Mouse (Mus musculus) intestine, embryonic 16.5 days (tissue): Measurements from ENCODE around the gene 1810046K07Rik. TPM values are rescaled to one million over a fixed set of nuclear protein-coding genes. Genes with fewer than 3 reads are reported as not detected.
A peak's percentile ranks its signal among the peaks of the same experiment; 100 is the strongest.

ENCODE experiments used
- ATAC-seq: fragments of 200-750 bp; cut with Nextera tagmentation; 2 replicates; pipeline ENCODE4 v1.8.0; 2017; ENCODE audit warnings: moderate TSS enrichment, moderate library complexity
- H3K27ac ChIP-seq: fragments of 300-500 bp; sonication (generic); 2 replicates; pipeline ENCODE4 v1.5.1; 2014; ENCODE audit warnings: mild to moderate bottlenecking, low read length
- H3K27me3 ChIP-seq: fragments of 300-500 bp; sonication (generic); replicated peaks from 2 replicates; pipeline ENCODE4 v1.6.1; 2014; ENCODE audit warnings: low read length, control low read depth, mixed read lengths; ENCODE audit not compliant: control insufficient read depth, insufficient read depth
- H3K36me3 ChIP-seq: fragments of 300-500 bp; sonication (generic); 2 replicates; pipeline ENCODE4 v1.6.1; 2014; ENCODE audit warnings: low read length, control low read depth; ENCODE audit not compliant: control insufficient read depth, insufficient read depth
- H3K4me1 ChIP-seq: fragments of 300-500 bp; sonication (generic); 2 replicates; pipeline ENCODE4 v1.6.1; 2014; ENCODE audit warnings: low read length, control low read depth, mixed read lengths; ENCODE audit not compliant: control insufficient read depth, insufficient read depth
- H3K4me2 ChIP-seq: fragments of 300-500 bp; sonication (generic); 2 replicates; pipeline ENCODE4 v1.6.1; 2014; ENCODE audit warnings: low read depth, low read length, control low read depth
- H3K4me3 ChIP-seq: fragments of 300-500 bp; sonication (generic); 2 replicates; pipeline ENCODE4 v1.5.1; 2014; ENCODE audit warnings: mild to moderate bottlenecking, low read length
- H3K9ac ChIP-seq: fragments of 300-500 bp; sonication (generic); 2 replicates; pipeline ENCODE4 v1.6.1; 2014; ENCODE audit warnings: low read depth, low read length
- H3K9me3 ChIP-seq: fragments of 300-500 bp; sonication (generic); 2 replicates; pipeline ENCODE4 v1.6.1; 2016; ENCODE audit warnings: low read length, control low read depth; ENCODE audit not compliant: control insufficient read depth
- WGBS: fragments of 180-500 bp; shearing (Covaris S2); extraction: QIAGEN DNeasy Blood & Tissue Kit; methylation state at CpG from one replicate; pipeline ENCODE4 v1.1.7; 2014; 5-methylcytosine and 5-hydroxymethylcytosine counted together
- polyA plus RNA-seq: library from polyadenylated mRNA; unstranded; fragments of >200 nt; fragmentation: Nextera tagmentation; extraction: Ambion mirVana; gene quantifications from 2 replicates; pipeline ENCODE4 v1.2.1, GENCODE M21; 2015

Gene 1810046K07Rik
- polyA plus RNA-seq, result 0.18 TPM in 1 of 2 replicates, not detected in the other

DNA sequence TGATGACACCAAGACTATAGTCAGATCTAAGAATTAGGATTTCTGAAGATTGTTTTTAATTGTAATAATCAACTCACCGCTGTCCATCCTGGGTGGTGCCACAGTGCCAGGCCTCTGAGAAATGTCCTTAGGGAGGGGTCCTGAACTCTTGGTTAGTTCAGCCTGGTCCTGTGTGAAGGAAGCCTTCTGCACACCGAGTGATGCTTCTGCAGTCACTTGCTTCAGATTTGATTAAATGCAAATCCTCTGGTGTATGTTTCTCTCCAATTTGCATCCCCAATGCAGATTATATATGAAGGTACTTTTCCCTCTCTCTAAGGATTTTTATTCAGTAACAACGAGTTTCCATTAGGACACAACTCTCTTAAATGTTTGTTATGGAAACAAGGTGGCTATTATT lies at the start of gene 1810046K07Rik:
Gene 1810046K07Rik (minus strand): TSS at position 187 of the 400 bp plus-strand sequence.
- no peak within 1 kb of the TSS for H3K27ac ChIP-seq
- H3K4me2 ChIP-seq, result no peak within 1 kb of the TSS
- H3K9ac ChIP-seq, result no peak within 1 kb of the TSS
- H3K9me3 ChIP-seq, result no peaks in the 10 kb centered on the region
- no peak for ATAC-seq
- no peaks in the 10 kb centered on the region for H3K36me3 ChIP-seq
- 85% methylated on average over 3 of the region's 3 CpGs for WGBS
- H3K27me3 ChIP-seq, result no peaks in the 10 kb centered on the region
- no peaks in the 10 kb centered on the region for H3K4me1 ChIP-seq
- no peak within 1 kb of the TSS for H3K4me3 ChIP-seq

DNA sequence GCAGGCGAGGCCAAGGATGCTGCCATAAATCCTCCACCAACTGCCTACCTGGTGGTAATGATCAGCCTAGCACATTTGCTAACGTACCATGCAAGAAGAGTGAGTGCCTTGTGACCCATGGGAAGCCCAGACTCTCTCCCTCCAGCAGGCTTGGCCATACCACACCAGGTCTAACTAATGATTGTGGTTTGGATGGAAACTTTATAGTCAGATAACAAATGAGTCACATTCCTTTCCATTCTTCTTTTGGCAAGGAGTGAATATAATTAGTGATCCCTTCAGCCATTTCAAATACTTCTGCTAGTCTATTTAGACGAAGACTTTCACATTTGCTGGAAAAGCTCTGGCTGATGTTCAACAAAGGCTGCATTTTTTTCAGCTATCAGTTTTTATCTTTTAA lies 40.8 kb upstream of the 1810046K07Rik start:
- H3K4me2 ChIP-seq, result no peak overlapping the region
- H3K27me3 ChIP-seq, result no peaks in the 10 kb centered on the region
- 61% methylated on average over 3 of the region's 3 CpGs for WGBS
- H3K4me3 ChIP-seq, result no peak overlapping the region
- H3K9ac ChIP-seq, result no peak overlapping the region
- no peaks in the 10 kb centered on the region for H3K4me1 ChIP-seq
- H3K9me3 ChIP-seq, result no peaks in the 10 kb centered on the region
- no peak for ATAC-seq
- no peaks in the 10 kb centered on the region for H3K36me3 ChIP-seq
- no peak overlapping the region for H3K27ac ChIP-seq

DNA sequence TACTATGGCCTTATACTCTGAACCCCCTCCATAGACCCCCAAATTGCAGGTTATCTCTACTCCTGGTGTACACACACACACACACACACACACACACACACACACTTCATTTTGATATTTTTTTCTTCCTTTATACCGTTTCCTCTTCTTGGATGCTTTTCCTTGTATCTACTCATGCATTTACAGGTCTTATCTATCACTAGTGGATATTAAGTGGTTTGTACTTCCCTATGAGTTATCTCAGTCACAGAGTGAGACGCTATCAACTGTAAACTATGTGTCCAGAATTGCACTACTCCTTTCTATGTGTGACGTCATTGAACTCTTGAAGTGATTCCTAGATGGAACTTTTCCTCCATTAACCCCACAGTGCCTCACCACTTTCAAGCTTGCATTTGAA lies 38.4 kb upstream of the 1810046K07Rik start:
- Histone ChIP-seq H3K9me3 (no peaks in the 10 kb centered on the region), H3K27ac (no peak overlapping the region), H3K4me1 (no peaks in the 10 kb centered on the region), H3K36me3 (no peaks in the 10 kb centered on the region), H3K9ac (no peak overlapping the region), H3K4me3 (no peak overlapping the region), H3K27me3 (no peaks in the 10 kb centered on the region), H3K4me2 (no peak overlapping the region)
- no peak for ATAC-seq
- WGBS, result 68% methylated on average over 3 of the region's 3 CpGs

DNA sequence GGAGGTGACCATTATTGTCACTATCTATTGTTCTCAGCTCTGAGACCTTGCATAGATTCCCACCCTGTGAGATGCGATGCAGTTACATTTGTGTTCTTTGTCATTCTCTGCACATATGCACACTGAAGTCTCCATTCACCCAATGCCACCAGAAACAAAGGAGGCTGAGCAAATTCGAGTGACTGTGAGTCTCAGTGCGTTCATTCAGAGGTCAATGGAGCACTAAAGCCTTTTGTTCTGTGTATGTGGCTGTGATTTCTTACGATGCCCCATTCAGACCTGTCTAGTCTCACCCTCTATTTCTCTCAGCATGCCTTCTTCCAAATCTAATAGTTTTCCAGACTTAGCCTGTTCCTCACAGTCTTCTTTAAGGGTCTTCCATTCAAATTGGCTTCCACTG lies 35.3 kb upstream of the 1810046K07Rik start:
- Histone ChIP-seq H3K36me3 (no peaks in the 10 kb centered on the region), H3K4me2 (no peak overlapping the region), H3K27ac (no peak overlapping the region), H3K27me3 (no peaks in the 10 kb centered on the region), H3K9me3 (no peaks in the 10 kb centered on the region), H3K4me3 (no peak overlapping the region), H3K9ac (no peak overlapping the region), H3K4me1 (no peaks in the 10 kb centered on the region)
- WGBS, result 75% methylated on average over 4 of the region's 4 CpGs
- ATAC-seq, result no peak

DNA sequence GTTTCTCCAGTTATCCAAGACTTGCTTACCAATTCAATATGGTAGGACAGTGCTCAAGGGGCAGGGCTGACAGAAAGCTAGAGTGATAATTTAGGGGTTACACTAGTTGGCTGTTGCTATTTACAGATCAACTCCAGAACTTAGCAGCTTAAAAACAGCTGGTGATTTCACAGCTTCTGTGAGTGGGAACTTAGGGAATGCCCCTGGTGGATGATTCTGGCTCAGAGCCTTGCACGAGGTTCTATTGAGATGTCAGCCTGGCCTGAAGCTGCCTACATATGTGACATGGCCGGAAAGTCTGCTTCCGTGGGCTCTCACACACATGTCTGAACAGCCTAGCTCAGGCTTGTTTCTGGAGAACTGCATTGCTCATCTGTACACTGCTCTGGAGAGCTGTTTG lies 24.8 kb upstream of the 1810046K07Rik start:
- ATAC-seq, result no peak
- Histone ChIP-seq H3K4me2 (no peak overlapping the region), H3K4me3 (no peak overlapping the region), H3K9me3 (no peaks in the 10 kb centered on the region), H3K27ac (no peak overlapping the region), H3K36me3 (no peaks in the 10 kb centered on the region), H3K4me1 (no peaks in the 10 kb centered on the region), H3K9ac (no peak overlapping the region), H3K27me3 (no peaks in the 10 kb centered on the region)
- 72% methylated on average over 3 of the region's 3 CpGs for WGBS

DNA sequence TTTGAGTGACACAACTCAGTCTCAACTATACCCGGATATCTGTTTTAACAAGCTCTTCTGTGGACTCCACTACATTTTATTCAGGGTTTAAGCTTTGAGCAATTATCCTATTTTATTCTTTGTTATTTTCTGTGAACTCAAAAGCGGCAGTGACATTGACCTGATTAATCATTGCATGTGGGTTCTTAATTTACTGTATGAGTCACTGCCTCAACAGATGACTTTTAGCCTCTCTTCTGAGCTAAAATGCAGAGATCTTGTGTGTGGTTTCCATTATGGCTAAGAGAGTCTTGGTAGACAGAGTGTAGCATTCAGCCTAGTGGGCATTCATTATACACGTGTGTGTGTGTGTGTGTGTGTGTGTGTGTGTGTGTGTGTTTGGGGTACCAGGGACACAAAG lies 24.2 kb upstream of the 1810046K07Rik start:
- 81% methylated on average over 3 of the region's 3 CpGs for WGBS
- Histone ChIP-seq H3K9me3 (no peaks in the 10 kb centered on the region), H3K36me3 (no peaks in the 10 kb centered on the region), H3K4me1 (no peaks in the 10 kb centered on the region), H3K27me3 (no peaks in the 10 kb centered on the region), H3K9ac (no peak overlapping the region), H3K27ac (no peak overlapping the region), H3K4me2 (no peak overlapping the region), H3K4me3 (no peak overlapping the region)
- ATAC-seq, result no peak

DNA sequence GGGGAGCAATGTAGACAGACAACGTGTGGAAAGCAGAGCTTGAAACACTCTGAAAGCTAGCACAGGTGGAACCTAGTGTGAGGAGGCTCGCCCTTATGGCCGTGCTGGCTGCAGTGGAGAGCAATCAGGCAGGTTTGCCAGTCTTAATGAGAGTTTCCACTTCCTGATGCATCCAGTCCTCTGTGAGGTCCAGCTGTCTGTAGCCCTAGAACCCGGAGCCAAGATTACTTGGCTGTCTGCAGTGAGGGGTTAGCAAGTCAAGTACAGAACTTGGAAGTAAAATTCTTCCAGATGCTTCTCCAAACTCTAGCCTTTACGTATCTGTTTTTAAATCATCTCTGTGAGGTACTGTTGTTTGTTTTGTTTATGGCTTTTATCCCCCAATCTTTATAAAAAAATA lies 20.7 kb upstream of the 1810046K07Rik start:
- Histone ChIP-seq H3K27ac (no peak overlapping the region), H3K9ac (no peak overlapping the region), H3K27me3 (no peaks in the 10 kb centered on the region), H3K4me2 (no peak overlapping the region), H3K4me1 (no peaks in the 10 kb centered on the region), H3K9me3 (no peaks in the 10 kb centered on the region), H3K4me3 (no peak overlapping the region), H3K36me3 (no peaks in the 10 kb centered on the region)
- WGBS, result 64% methylated on average over 5 of the region's 5 CpGs
- ATAC-seq, result no peak

DNA sequence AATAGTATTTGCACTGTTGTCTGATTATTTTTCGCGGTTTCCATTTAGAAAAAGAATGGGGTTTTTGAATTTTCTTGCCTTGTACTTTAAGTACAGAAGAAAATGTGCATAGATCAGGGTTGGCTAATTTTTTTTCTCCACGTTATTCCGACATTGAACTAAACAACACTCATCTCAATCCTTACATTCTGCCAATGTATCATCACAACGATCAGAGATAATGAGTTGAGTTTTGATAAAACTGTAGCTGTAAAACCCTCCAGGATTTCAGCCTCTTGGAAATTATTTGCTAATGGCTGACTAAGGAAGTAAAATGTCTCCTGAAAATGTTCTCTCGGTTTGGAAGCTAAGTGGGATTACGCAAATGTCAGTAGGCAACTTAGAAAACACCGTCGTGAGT lies 17.1 kb upstream of the 1810046K07Rik start:
- ATAC-seq, result no peak
- Histone ChIP-seq H3K36me3 (no peaks in the 10 kb centered on the region), H3K27ac (no peak overlapping the region), H3K27me3 (no peaks in the 10 kb centered on the region; the same call in 1 of the 2 replicates), H3K4me3 (no peak overlapping the region), H3K9ac (no peak overlapping the region), H3K9me3 (no peaks in the 10 kb centered on the region), H3K4me2 (no peak overlapping the region), H3K4me1 (no peaks in the 10 kb centered on the region)
- 84% methylated on average over 9 of the region's 9 CpGs for WGBS

DNA sequence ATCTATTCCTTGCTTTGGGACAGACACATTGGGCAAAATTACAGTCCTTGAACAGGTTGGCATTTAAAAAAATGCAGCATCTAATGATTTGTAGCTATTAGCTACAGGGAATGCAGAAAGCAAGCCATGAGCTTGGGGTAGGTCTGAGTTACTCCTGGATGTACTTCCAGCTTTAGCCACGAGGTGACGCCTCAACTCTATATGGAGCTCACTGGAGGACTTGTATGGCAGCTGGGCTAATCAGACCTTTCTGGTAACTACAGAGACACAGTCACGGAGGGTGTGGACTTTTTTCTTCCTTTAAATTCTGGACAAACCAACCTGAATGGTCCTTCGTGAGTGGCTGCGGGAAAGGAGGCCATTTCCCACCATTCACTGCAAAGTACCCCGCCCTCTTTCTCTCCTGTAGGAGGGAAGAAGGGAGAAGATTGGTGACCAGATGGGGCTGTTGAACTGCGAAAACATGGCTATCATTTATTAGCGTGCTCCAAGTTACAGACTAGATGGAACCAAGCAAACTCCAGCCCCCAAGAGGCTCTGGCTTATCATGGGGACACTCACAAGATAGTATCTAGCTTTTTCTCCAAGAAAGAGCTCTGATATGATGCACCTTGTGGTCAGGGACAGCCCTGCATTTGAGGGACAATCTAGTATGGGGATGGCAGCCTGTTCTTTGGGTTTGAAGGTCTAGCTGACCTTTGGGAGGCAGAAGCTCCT lies 6.7 kb upstream of the 1810046K07Rik start:
- H3K9me3 ChIP-seq, result no peaks in the 10 kb centered on the region
- 26% methylated on average over 8 of the region's 8 CpGs for WGBS
- peak overlapping the region; percentile 28; the same call in 1 of the 2 replicates for H3K4me2 ChIP-seq
- no peaks in the 10 kb centered on the region for H3K4me1 ChIP-seq
- no peaks in the 10 kb centered on the region for H3K27me3 ChIP-seq
- no peaks in the 10 kb centered on the region for H3K36me3 ChIP-seq
- no peak overlapping the region for H3K27ac ChIP-seq
- no peak overlapping the region for H3K9ac ChIP-seq
- H3K4me3 ChIP-seq, result no peak overlapping the region
- peak; percentile 81 for ATAC-seq
